Mouse (Mus musculus): Measurements from ENCODE around the gene Cd72. TPM values are rescaled to one million over a fixed set of nuclear protein-coding genes. Genes with fewer than 3 reads are reported as not detected.

Gene Cd72
- polyA plus RNA-seq, 1 experiment from 2014 or later, result 5.1 TPM

GRCm38 (mm10) chr4:43463102-43463501, 8.7 kb upstream of the Cd72 start:
- H3K36me3 ChIP-seq (ENCODE audit: control insufficient read depth, insufficient read depth, low read length), result no peaks in the 10 kb centered on the region
- H3K9ac ChIP-seq (ENCODE audit: low read depth, low read length), result no peak overlapping the region
- H3K4me3 ChIP-seq (ENCODE audit: low read length), result no peak overlapping the region
- H3K27me3 ChIP-seq (replicated peaks; ENCODE audit: control insufficient read depth, insufficient read depth, low read length), result no peaks in the 10 kb centered on the region
- H3K4me2 ChIP-seq (ENCODE audit: low read length), result no peak overlapping the region
- no peak overlapping the region for H3K27ac ChIP-seq (ENCODE audit: low read depth, low read length)
- H3K4me1 ChIP-seq (ENCODE audit: control insufficient read depth, insufficient read depth, low read depth, low read length), result no peaks in the 10 kb centered on the region
- no peak for ATAC-seq
- no peaks in the 10 kb centered on the region for H3K9me3 ChIP-seq (ENCODE audit: control insufficient read depth, low read length)
- WGBS, result 88% methylated on average over 5 of the region's 5 CpGs

- H3K9ac ChIP-seq (ENCODE audit: low read depth, low read length), result no peak overlapping the region
- no peak for ATAC-seq
- peaks cover 11% of the 10 kb centered on the region for H3K4me1 ChIP-seq (ENCODE audit: control insufficient read depth, insufficient read depth, low read depth, low read length)
- no peaks in the 10 kb centered on the region for H3K36me3 ChIP-seq (ENCODE audit: control insufficient read depth, insufficient read depth, low read length)
- 16% methylated on average over 8 of the region's 8 CpGs for WGBS
- peaks cover 3% of the 10 kb centered on the region; the same call in 1 of the 2 replicates for H3K27me3 ChIP-seq (replicated peaks; ENCODE audit: control insufficient read depth, insufficient read depth, low read length)
- H3K4me2 ChIP-seq (ENCODE audit: low read length), result no peak overlapping the region
- H3K9me3 ChIP-seq (ENCODE audit: control insufficient read depth, low read length), result no peaks in the 10 kb centered on the region
- H3K27ac ChIP-seq (ENCODE audit: low read depth, low read length), result no peak overlapping the region
- H3K4me3 ChIP-seq (ENCODE audit: low read length), result no peak overlapping the region
These were observed 2.7 kb upstream of the Cd72 start for GRCm38 (mm10) chr4:43457124-43457523.

- Histone ChIP-seq H3K27ac (ENCODE audit: low read depth, low read length) (no peak overlapping the region), H3K4me2 (ENCODE audit: low read length) (no peak overlapping the region), H3K36me3 (ENCODE audit: control insufficient read depth, insufficient read depth, low read length) (no peaks in the 10 kb centered on the region), H3K9me3 (ENCODE audit: control insufficient read depth, low read length) (no peaks in the 10 kb centered on the region), H3K27me3 (replicated peaks; ENCODE audit: control insufficient read depth, insufficient read depth, low read length) (peaks cover 3% of the 10 kb centered on the region; the same call in 1 of the 2 replicates), H3K4me1 (ENCODE audit: control insufficient read depth, insufficient read depth, low read depth, low read length) (peaks cover 11% of the 10 kb centered on the region), H3K9ac (ENCODE audit: low read depth, low read length) (no peak overlapping the region), H3K4me3 (ENCODE audit: low read length) (no peak overlapping the region)
- 31% methylated on average over 4 of the region's 4 CpGs for WGBS
- no peak for ATAC-seq
These were observed 2.0 kb upstream of the Cd72 start for GRCm38 (mm10) chr4:43456470-43456869.

GRCm38 (mm10) chr4:43453413-43453812, 1.0 kb downstream of the Cd72 start:
- peak overlapping the region; percentile 7; the same call in 1 of the 2 replicates for H3K9ac ChIP-seq (ENCODE audit: low read depth, low read length)
- peaks cover 11% of the 10 kb centered on the region for H3K4me1 ChIP-seq (ENCODE audit: control insufficient read depth, insufficient read depth, low read depth, low read length)
- under 1% methylated on average over 18 of the region's 18 CpGs for WGBS
- no peak overlapping the region for H3K27ac ChIP-seq (ENCODE audit: low read depth, low read length)
- no peaks in the 10 kb centered on the region for H3K9me3 ChIP-seq (ENCODE audit: control insufficient read depth, low read length)
- H3K4me3 ChIP-seq (ENCODE audit: low read length), result peak overlapping the region; percentile 3
- peak overlapping the region; percentile 40 for H3K4me2 ChIP-seq (ENCODE audit: low read length)
- no peak for ATAC-seq
- H3K27me3 ChIP-seq (replicated peaks; ENCODE audit: control insufficient read depth, insufficient read depth, low read length), result peaks cover 3% of the 10 kb centered on the region; the same call in 1 of the 2 replicates
- H3K36me3 ChIP-seq (ENCODE audit: control insufficient read depth, insufficient read depth, low read length), result no peaks in the 10 kb centered on the region

- Histone ChIP-seq H3K9ac (ENCODE audit: low read depth, low read length) (no peak overlapping the region), H3K27ac (ENCODE audit: low read depth, low read length) (no peak overlapping the region), H3K36me3 (ENCODE audit: control insufficient read depth, insufficient read depth, low read length) (peaks cover 6% of the 10 kb centered on the region), H3K4me2 (ENCODE audit: low read length) (no peak overlapping the region), H3K4me3 (ENCODE audit: low read length) (no peak overlapping the region), H3K4me1 (ENCODE audit: control insufficient read depth, insufficient read depth, low read depth, low read length) (peaks cover 11% of the 10 kb centered on the region), H3K27me3 (replicated peaks; ENCODE audit: control insufficient read depth, insufficient read depth, low read length) (peaks cover 3% of the 10 kb centered on the region; the same call in 1 of the 2 replicates), H3K9me3 (ENCODE audit: control insufficient read depth, low read length) (no peaks in the 10 kb centered on the region)
- 63% methylated on average over 11 of the region's 11 CpGs for WGBS
- no peak for ATAC-seq
These were observed 2.1 kb downstream of the Cd72 start for GRCm38 (mm10) chr4:43452315-43452714.

GRCm38 (mm10) chr4:43448554-43448953, 5.9 kb downstream of the Cd72 start:
- peaks cover 3% of the 10 kb centered on the region; the same call in 1 of the 2 replicates for H3K27me3 ChIP-seq (replicated peaks; ENCODE audit: control insufficient read depth, insufficient read depth, low read length)
- no peak overlapping the region for H3K4me3 ChIP-seq (ENCODE audit: low read length)
- H3K9me3 ChIP-seq (ENCODE audit: control insufficient read depth, low read length), result no peaks in the 10 kb centered on the region
- H3K4me2 ChIP-seq (ENCODE audit: low read length), result no peak overlapping the region
- H3K9ac ChIP-seq (ENCODE audit: low read depth, low read length), result no peak overlapping the region
- no peak for ATAC-seq
- peaks cover 15% of the 10 kb centered on the region for H3K36me3 ChIP-seq (ENCODE audit: control insufficient read depth, insufficient read depth, low read length)
- 73% methylated on average over 3 of the region's 3 CpGs for WGBS
- H3K27ac ChIP-seq (ENCODE audit: low read depth, low read length), result no peak overlapping the region
- peaks cover 17% of the 10 kb centered on the region for H3K4me1 ChIP-seq (ENCODE audit: control insufficient read depth, insufficient read depth, low read depth, low read length)

- no peak overlapping the region for H3K4me3 ChIP-seq (ENCODE audit: low read length)
- no peaks in the 10 kb centered on the region for H3K27me3 ChIP-seq (replicated peaks; ENCODE audit: control insufficient read depth, insufficient read depth, low read length)
- no peak overlapping the region for H3K4me2 ChIP-seq (ENCODE audit: low read length)
- no peak overlapping the region for H3K27ac ChIP-seq (ENCODE audit: low read depth, low read length)
- 78% methylated on average over 13 of the region's 13 CpGs for WGBS
- H3K36me3 ChIP-seq (ENCODE audit: control insufficient read depth, insufficient read depth, low read length), result peaks cover 15% of the 10 kb centered on the region
- no peak overlapping the region for H3K9ac ChIP-seq (ENCODE audit: low read depth, low read length)
- peaks cover 13% of the 10 kb centered on the region for H3K4me1 ChIP-seq (ENCODE audit: control insufficient read depth, insufficient read depth, low read depth, low read length)
- no peak for ATAC-seq
- H3K9me3 ChIP-seq (ENCODE audit: control insufficient read depth, low read length), result no peaks in the 10 kb centered on the region
These were observed 7.2 kb downstream of the Cd72 start for GRCm38 (mm10) chr4:43447251-43447650.

GRCm38 (mm10) chr4:43443511-43443910, 10.9 kb downstream of the Cd72 start:
- peak overlapping the region; percentile 97 for H3K27ac ChIP-seq (ENCODE audit: low read depth, low read length)
- H3K27me3 ChIP-seq (replicated peaks; ENCODE audit: control insufficient read depth, insufficient read depth, low read length), result no peaks in the 10 kb centered on the region
- WGBS, result under 1% methylated on average over 28 of the region's 28 CpGs
- peak overlapping the region; percentile 96 for H3K4me3 ChIP-seq (ENCODE audit: low read length)
- peaks cover 13% of the 10 kb centered on the region for H3K4me1 ChIP-seq (ENCODE audit: control insufficient read depth, insufficient read depth, low read depth, low read length)
- H3K36me3 ChIP-seq (ENCODE audit: control insufficient read depth, insufficient read depth, low read length), result peaks cover 15% of the 10 kb centered on the region
- peak overlapping the region; percentile 99 for H3K9ac ChIP-seq (ENCODE audit: low read depth, low read length)
- no peak for ATAC-seq
- H3K9me3 ChIP-seq (ENCODE audit: control insufficient read depth, low read length), result no peaks in the 10 kb centered on the region
- H3K4me2 ChIP-seq (ENCODE audit: low read length), result peak overlapping the region; percentile 73

GRCm38 (mm10) chr4:43442456-43443361, 11.7 kb downstream of the Cd72 start:
- Histone ChIP-seq H3K9ac (ENCODE audit: low read depth, low read length) (peak overlapping the region; percentile 99), H3K4me2 (ENCODE audit: low read length) (peak overlapping the region; percentile 73), H3K36me3 (ENCODE audit: control insufficient read depth, insufficient read depth, low read length) (peaks cover 13% of the 10 kb centered on the region), H3K4me3 (ENCODE audit: low read length) (peak overlapping the region; percentile 96), H3K4me1 (ENCODE audit: control insufficient read depth, insufficient read depth, low read depth, low read length) (peaks cover 13% of the 10 kb centered on the region), H3K27ac (ENCODE audit: low read depth, low read length) (peak overlapping the region; percentile 97), H3K9me3 (ENCODE audit: control insufficient read depth, low read length) (no peaks in the 10 kb centered on the region), H3K27me3 (replicated peaks; ENCODE audit: control insufficient read depth, insufficient read depth, low read length) (no peaks in the 10 kb centered on the region)
- ATAC-seq, result peak; percentile 76
- under 1% methylated on average over 52 of the region's 88 CpGs for WGBS
